22 mouse cellular contexts compared by ENCODE assay signal in the genomic region with DNA sequence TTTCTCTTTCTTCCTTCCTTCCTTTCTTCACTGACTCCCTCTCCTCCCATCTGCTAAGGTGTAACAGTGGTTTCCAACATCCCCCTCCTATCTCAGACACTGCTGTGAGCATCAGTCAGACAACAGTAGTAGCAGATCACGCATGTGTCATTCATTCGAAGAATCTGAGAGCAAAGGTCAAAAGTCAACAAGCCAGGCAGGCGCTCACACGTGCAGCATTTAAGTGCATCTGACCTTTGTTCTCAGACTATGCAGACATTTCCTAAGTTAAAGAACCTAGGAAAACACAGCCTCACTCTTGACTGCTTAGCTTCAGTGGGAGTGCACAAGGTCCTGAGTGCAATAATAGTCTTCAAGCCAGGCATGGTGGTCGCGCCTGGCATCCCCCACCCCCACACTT.
DNase-seq lines count a peak whose midpoint lies in the region; ATAC-seq and TF ChIP-seq lines count a peak whose summit lies in the region.
"Had no signal": no experiment of that assay in that cellular context is flagged by ENCODE, and none has a peak within 500 bp of the region (broad histone marks: within the 10 kb centered on the region; RNA-seq: fewer than 3 reads in every experiment).

No protein-coding gene starts in this region.

- no peaks in the 10 kb centered on the region for H3K4me1 ChIP-seq in intestine, embryonic 15.5 days (replicated peaks)
- peaks cover 8% of the 10 kb centered on the region for H3K4me1 ChIP-seq in small intestine, adult 2 months (ENCODE audit: control insufficient read depth, insufficient read depth, insufficient read length, low read length)
- H3K4me1 ChIP-seq: limb, embryonic 12.5 days; stomach, embryonic 15.5 days had no signal

- no peak overlapping the region for H3K27ac ChIP-seq in intestine, embryonic 15.5 days
- peak overlapping the region; percentile 80 for H3K27ac ChIP-seq in small intestine, adult 2 months (ENCODE audit: insufficient read depth, low read depth, low read length)
- H3K27ac ChIP-seq: forebrain, embryonic 12.5 days; heart, embryonic 13.5 days; limb, embryonic 12.5 days; stomach, embryonic 15.5 days had no signal

- no peak overlapping the region for H3K4me2 ChIP-seq in intestine, embryonic 15.5 days (replicated peaks)
- H3K4me2 ChIP-seq: forebrain, embryonic 12.5 days; heart, embryonic 13.5 days; limb, embryonic 12.5 days; lung, embryonic 14.5 days; stomach, embryonic 15.5 days had no signal

- no peaks in the 10 kb centered on the region for H3K36me3 ChIP-seq in intestine, embryonic 15.5 days
- H3K36me3 ChIP-seq in small intestine, adult 2 months (ENCODE audit: control insufficient read depth, insufficient read depth, low read length): peaks cover 3% of the 10 kb centered on the region; the same call in 1 of the 2 replicates
- H3K36me3 ChIP-seq: forebrain, embryonic 12.5 days; heart, embryonic 13.5 days; limb, embryonic 12.5 days; stomach, embryonic 15.5 days had no signal

- H3K9me3 ChIP-seq in intestine, embryonic 15.5 days: no peaks in the 10 kb centered on the region
- H3K9me3 ChIP-seq: forebrain, embryonic 12.5 days; heart, embryonic 13.5 days; limb, embryonic 12.5 days; stomach, embryonic 15.5 days had no signal

- peak; percentile 71 for DNase-seq in kidney, adult 9 months
- no peak for DNase-seq in kidney, postnatal 4 days
- DNase-seq in embryo, embryonic 10 days (ENCODE audit: low spot score): peak; percentile 65
- no peak for DNase-seq in adrenal gland, postnatal 4 days (ENCODE audit: low spot score in 2 of 2)
- no peak for DNase-seq in layer of hippocampus, adult 8-10 months (ENCODE audit: low spot score in 2 of 2)
- DNase-seq: adrenal gland, adult 8-10 months; cerebellum, adult 9-10 months; gastrocnemius, postnatal 14 days; heart, adult 18-20 months; lung, embryonic 14.5 days; lung, postnatal 36 days; right cerebral cortex, postnatal 14 days; thymus, adult 18-20 months; thymus, postnatal 4 days had no signal

- H3K27me3 ChIP-seq in intestine, embryonic 15.5 days (replicated peaks): no peaks in the 10 kb centered on the region
- no peaks in the 10 kb centered on the region for H3K27me3 ChIP-seq in small intestine, adult 2 months (ENCODE audit: control insufficient read depth, insufficient read depth, low read length)
- H3K27me3 ChIP-seq: forebrain, embryonic 12.5 days; limb, embryonic 12.5 days had no signal

- H3K4me3 ChIP-seq in intestine, embryonic 15.5 days (replicated peaks): no peak overlapping the region
- H3K4me3 ChIP-seq in small intestine, adult 2 months (ENCODE audit: low read depth, low read length): no peak overlapping the region
- H3K4me3 ChIP-seq: forebrain, embryonic 12.5 days; heart, embryonic 13.5 days; limb, embryonic 12.5 days; stomach, embryonic 15.5 days had no signal

- TF ChIP-seq CTCF in small intestine, adult 2 months (IDR thresholded peaks at IDR 0.05; ENCODE audit: extremely low read depth, insufficient read length, insufficient replicate concordance, low read depth, low read length): no peak

- ATAC-seq in intestine, embryonic 15.5 days: peak; percentile 81
- ATAC-seq: hindbrain, embryonic 16.5 days; midbrain, embryonic 16.5 days had no signal

- TF ChIP-seq POLR2A in small intestine, adult 2 months (IDR thresholded peaks at IDR 0.05; ENCODE audit: low read depth, low read length): no peak

- no peak overlapping the region for H3K9ac ChIP-seq in intestine, embryonic 15.5 days
- H3K9ac ChIP-seq: forebrain, embryonic 12.5 days; heart, embryonic 13.5 days; limb, embryonic 12.5 days; lung, embryonic 14.5 days; stomach, embryonic 15.5 days had no signal

- WGBS in intestine, embryonic 15.5 days: 30% methylated on average over 6 of the region's 6 CpGs
- 28% methylated on average over 6 of the region's 6 CpGs for WGBS in small intestine, adult 2 months

Comparison
In these comparisons a context has a peak if more than half of its experiments do, and no peak if none do; other contexts are left out.
1. DNase-seq: peak in kidney, adult 9 months (single experiment) and embryo, embryonic 10 days (single experiment); none in kidney, postnatal 4 days (0 of 2), adrenal gland, postnatal 4 days (0 of 2) and layer of hippocampus, adult 8-10 months (0 of 2).